Mouse (Mus musculus): ENCODE data around the gene Stim2. TPM values are rescaled to one million over a fixed set of nuclear protein-coding genes. Genes with fewer than 3 reads are reported as not detected.

The Stim2 gene
- total RNA-seq, 2 experiments from 2014 or later = 24.8 to 27.2 TPM

Other genes starting within 250 kb of the Stim2 start
- 10 to 100 TPM; 22.4 to 22.6 TPM for gene Tbc1d19, start 188.9 kb upstream of the Stim2 start, total RNA-seq (2021)